Mouse (Mus musculus) cerebellum, postnatal 36 days (tissue): Measurements from ENCODE around the gene Akap5.

Experiments
- DNase-seq, 2 experiments: peaks; one replicate each; pipeline ENCODE4 v3.0.0; 2021 to 2022; ENCODE audit warnings: mixed read lengths in 2 of 2

The Akap5 gene

GRCm38 (mm10) chr12:76324679-76325431 lies at the start of gene Akap5:
TSS of gene Akap5 (plus strand) at chr12:76324891.
- peak; percentile 35 to 54 for DNase-seq

GRCm38 (mm10) chr12:76278209-76278608 lies 46.5 kb upstream of the Akap5 start:
- no peak for DNase-seq

GRCm38 (mm10) chr12:76280556-76280955 lies 44.1 kb upstream of the Akap5 start:
- no peak for DNase-seq

GRCm38 (mm10) chr12:76281111-76281660 lies 43.5 kb upstream of the Akap5 start:
- no peak for DNase-seq

- no peak for DNase-seq
Measured at GRCm38 (mm10) chr12:76282132-76282531, 42.6 kb upstream of the Akap5 start.

GRCm38 (mm10) chr12:76282532-76283173 lies 42.0 kb upstream of the Akap5 start:
- no peak for DNase-seq

- DNase-seq, result no peak
Measured at GRCm38 (mm10) chr12:76285418-76285817, 39.3 kb upstream of the Akap5 start.

GRCm38 (mm10) chr12:76287986-76288385 lies 36.7 kb upstream of the Akap5 start:
- DNase-seq, result no peak

GRCm38 (mm10) chr12:76288494-76288893 lies 36.2 kb upstream of the Akap5 start:
- no peak for DNase-seq

- no peak for DNase-seq
Measured at GRCm38 (mm10) chr12:76289428-76289827, 35.3 kb upstream of the Akap5 start.

- DNase-seq, result no peak
Measured at GRCm38 (mm10) chr12:76290271-76290670, 34.4 kb upstream of the Akap5 start.

- DNase-seq, result peak; percentile 66 to 75
Measured at GRCm38 (mm10) chr12:76293192-76293591, 31.5 kb upstream of the Akap5 start.

- no peak for DNase-seq
Measured at GRCm38 (mm10) chr12:76297830-76298229, 26.9 kb upstream of the Akap5 start.

GRCm38 (mm10) chr12:76299361-76299906 lies 25.3 kb upstream of the Akap5 start:
- DNase-seq, result no peak

GRCm38 (mm10) chr12:76300367-76300766 lies 24.3 kb upstream of the Akap5 start:
- no peak for DNase-seq

- DNase-seq, result peak; percentile 77 to 80
Measured at GRCm38 (mm10) chr12:76303474-76303873, 21.2 kb upstream of the Akap5 start.

- peak; percentile 41 to 53 for DNase-seq
Measured at GRCm38 (mm10) chr12:76304199-76304598, 20.5 kb upstream of the Akap5 start.

- no peak for DNase-seq
Measured at GRCm38 (mm10) chr12:76305107-76305506, 19.6 kb upstream of the Akap5 start.

- DNase-seq, result no peak
Measured at GRCm38 (mm10) chr12:76306852-76307561, 17.7 kb upstream of the Akap5 start.

GRCm38 (mm10) chr12:76307964-76308363 lies 16.7 kb upstream of the Akap5 start:
- no peak for DNase-seq

- DNase-seq, result no peak
Measured at GRCm38 (mm10) chr12:76308436-76308835, 16.3 kb upstream of the Akap5 start.

GRCm38 (mm10) chr12:76310007-76310406 lies 14.7 kb upstream of the Akap5 start:
- no peak for DNase-seq

GRCm38 (mm10) chr12:76310633-76311032 lies 14.1 kb upstream of the Akap5 start:
- DNase-seq, result no peak
